Mouse (Mus musculus) gastrocnemius, postnatal 14 days (tissue): ENCODE results near the gene Gsdma. TPM values are rescaled to one million over a fixed set of nuclear protein-coding genes. Genes with fewer than 3 reads are reported as not detected.
"Not testable (repeated sequence)": the region's sequence is repeated elsewhere in the genome, so short reads cannot be mapped to it uniquely, and the experiment has no call there.

Source experiments
- DNase-seq: peaks from one replicate; pipeline ENCODE4 v3.0.0; 2021; ENCODE audit warnings: mixed read lengths
- intact Hi-C: fragments of 180-260 bp; cut with DNase I; formaldehyde crosslinking; loops from one replicate; pipeline ENCODE4 v1.15.1; 2025; ENCODE audit warnings: low total_unique reads
- total RNA-seq, 2 experiments: library from RNA; stranded (reverse); gene quantifications; 2 replicates each; pipeline ENCODE4 v1.2.3; 2021

Gsdma gene
- total RNA-seq, 2 experiments from 2014 or later = 0.11 TPM; not detected in 1

GRCm38 (mm10) chr11:98705021-98705420 is 40.9 kb downstream of the Gsdma start:
- DNase-seq = no peak
- intact Hi-C loops = loop anchor here (10.0 kb wide), 1 partner anchor 200 kb away; the partner anchor contains the start of gene Cdc6

DNA sequence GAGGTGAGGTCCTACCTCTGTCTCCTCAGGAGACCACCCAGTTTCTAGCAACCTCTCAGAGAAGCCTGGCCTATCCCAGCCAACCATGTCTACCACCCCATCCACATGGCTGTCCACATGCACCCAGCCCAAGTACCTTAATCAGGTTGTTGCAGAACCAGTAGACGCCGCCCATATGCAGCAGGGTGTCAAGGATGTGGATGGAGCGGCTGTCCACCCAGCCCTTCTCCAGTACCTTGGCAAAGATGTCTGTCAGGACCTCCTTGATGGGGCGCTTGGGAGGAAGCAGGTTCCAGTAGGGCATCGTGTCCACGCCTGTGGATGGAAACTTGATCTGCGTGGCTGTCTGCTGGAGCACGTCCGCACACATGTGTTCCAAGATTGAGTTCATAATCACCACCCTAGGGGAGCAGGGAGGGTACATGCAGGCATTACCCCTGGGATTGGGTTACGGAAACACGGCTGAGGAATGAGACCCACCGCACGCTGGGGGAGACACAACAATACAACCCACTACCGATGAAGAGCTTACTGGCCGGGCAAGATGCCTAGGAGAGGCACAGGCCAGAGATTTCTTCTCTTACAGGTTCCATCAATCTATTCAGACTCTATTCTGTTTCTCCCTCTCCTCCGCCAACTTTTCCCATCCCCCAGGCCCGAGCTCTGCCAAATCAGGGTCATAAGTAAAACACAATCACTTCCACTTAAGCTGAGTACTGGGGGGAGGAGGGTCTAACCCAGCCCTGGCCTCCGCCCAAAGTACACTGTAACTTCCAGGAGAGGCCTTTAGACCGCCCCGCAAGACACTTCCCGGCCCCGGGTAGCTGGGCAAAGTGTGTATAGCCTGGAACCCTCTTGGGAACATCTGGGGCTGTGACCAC is 43.5 kb downstream of the Gsdma start:
- DNase-seq = peak; percentile 63
- intact Hi-C loops = loop anchor here (10.0 kb wide), 1 partner anchor 197 kb away; the partner anchor contains the start of gene Cdc6

- intact Hi-C loops = loop anchor here (10.0 kb wide), 1 partner anchor 196 kb away; the partner anchor contains the start of gene Cdc6
- no peak for DNase-seq
These were observed 44.3 kb downstream of the Gsdma start for GRCm38 (mm10) chr11:98708282-98708956.

DNA sequence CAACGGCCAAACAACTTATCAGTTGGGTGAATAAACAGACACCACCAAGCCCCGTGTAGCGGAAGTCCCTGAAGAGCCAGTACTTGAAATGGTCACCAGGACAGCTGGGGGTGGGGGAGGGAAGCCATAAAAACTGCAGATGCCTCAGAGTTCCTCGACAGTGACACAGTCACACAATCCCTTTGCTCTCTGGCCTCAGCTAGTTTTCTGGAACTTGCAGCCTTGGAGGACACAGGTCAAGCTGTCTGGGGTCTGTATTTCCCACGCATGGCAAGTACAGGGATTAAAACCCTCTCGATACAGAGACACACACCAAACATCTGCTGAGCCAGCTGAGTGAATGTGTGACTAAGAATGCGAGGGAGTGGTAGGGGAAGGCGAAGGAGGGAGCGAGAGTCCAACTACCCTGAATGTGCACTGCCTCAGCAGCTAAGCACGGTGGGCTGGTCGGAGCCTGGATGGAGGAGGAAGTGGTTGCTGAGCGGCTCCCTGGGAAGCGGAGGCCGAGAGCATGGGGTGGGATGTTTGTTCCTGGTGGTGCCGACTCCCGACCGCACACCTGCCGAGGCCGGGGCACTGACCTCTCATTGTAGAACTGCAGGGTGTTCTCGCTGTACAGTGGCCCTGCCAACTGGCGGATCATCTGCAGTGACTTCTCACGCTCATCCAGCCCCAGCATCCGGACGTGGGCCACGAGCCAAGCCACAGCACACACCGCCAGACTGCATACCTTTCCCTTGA is 45.0 kb downstream of the Gsdma start:
- DNase-seq = peak; percentile 42
- intact Hi-C loops = loop anchor here (10.0 kb wide), 1 partner anchor 196 kb away; the partner anchor contains the start of gene Cdc6

DNA sequence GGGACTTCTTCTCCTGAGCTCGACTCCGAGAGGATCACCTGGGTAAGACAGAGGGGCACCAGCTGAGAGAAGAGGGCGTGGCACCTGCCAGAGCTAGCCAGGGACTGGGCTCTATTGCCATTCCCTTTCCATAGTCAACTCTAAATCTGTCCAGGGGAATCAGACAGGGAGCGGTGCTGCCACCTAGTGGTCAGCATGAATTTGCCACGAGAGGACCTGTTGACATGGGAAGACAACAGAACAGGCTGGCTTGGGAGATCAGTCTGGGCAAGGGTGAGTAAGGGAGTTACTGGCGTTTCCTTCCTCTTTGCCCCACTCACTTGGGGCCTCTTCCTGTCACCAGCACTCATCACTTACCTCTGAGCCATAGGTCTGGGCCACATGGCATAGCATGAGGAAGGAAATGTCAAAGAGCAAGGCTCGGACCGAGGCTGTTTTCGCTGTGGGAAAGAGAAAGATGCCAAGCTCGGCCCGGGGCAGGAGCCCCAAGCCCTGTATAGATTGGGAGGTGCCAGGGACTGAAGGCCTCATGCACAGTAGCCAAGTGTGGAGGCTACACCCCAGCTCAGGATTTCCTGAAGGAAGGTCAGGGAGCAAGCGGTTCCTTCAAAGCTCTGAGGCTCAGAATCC is 46.4 kb downstream of the Gsdma start:
- intact Hi-C loops = no loop called here
- DNase-seq = peak; percentile 82

DNA sequence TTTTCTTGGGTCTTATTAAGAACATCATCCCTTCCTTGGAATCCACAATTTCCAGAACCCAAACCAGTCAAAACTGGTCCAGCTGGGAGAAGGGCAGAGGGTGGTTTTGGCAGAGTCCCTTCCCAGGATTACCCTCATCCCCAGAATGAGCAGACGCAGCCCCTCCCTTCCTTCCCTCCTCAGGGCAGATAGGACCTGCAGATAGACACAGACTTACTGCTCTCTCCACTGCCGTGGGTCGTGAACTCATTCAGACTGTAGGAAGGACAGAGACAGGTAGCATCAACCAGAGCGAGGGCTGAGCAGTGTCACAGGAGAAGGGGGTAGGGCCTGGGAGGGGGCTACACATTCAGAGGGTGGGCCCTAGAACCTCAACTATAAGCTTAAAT is 46.9 kb downstream of the Gsdma start:
- intact Hi-C loops = no loop called here
- DNase-seq = no peak

- DNase-seq, intact Hi-C loops: not testable (repeated sequence)
These were observed 47.9 kb downstream of the Gsdma start for GRCm38 (mm10) chr11:98712009-98712408.

- intact Hi-C loops = no loop called here
- DNase-seq = no peak
These were observed 49.6 kb downstream of the Gsdma start for GRCm38 (mm10) chr11:98713703-98714102.

- DNase-seq = no peak
- intact Hi-C loops = no loop called here
These were observed 51.8 kb downstream of the Gsdma start for GRCm38 (mm10) chr11:98715946-98716345.

DNA sequence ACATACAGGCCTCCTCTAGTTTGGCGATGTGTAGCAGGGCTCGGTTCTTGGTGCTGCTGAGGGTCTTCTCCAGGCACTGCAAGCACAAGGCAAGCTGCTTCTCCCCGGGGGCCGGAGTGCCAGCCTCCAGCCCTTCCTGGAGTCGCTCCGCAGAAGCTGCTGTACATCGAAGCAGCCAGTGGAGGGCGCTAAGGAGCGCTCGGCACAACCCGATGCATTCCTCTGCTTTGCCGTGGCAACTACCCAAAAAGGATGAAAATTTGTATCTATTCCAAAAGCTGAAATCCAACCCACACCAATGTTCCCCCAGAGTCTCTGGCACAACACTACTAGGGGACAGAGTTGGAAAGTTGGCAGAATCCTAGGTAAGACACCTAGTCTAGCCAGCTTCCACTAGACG is 53.8 kb downstream of the Gsdma start:
- peak; percentile 83 for DNase-seq
- intact Hi-C loops = no loop called here

DNA sequence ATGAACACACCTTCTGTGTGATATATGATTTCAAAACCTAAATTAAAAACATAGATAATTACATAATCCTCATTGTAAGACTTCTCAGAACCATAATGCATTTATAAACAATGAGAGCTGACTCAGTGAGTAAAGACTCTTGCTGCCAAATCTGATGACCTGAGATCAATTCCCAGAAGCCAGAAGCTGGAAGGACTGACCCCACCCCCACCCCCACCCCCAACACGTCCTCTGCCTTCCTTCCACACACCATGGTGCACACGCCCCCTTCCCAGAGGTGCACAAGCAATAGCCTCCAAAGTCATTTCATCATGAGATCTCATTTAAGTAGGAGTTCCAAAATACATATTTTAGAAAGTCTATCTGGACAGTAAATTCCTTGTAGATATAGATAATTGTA is 56.6 kb downstream of the Gsdma start:
- DNase-seq = no peak
- intact Hi-C loops = no loop called here

GRCm38 (mm10) chr11:98721458-98722226 is 57.5 kb downstream of the Gsdma start:
- intact Hi-C loops = no loop called here
- DNase-seq = peak; percentile 83

GRCm38 (mm10) chr11:98723098-98723497 is 58.9 kb downstream of the Gsdma start:
- DNase-seq = no peak
- intact Hi-C loops = no loop called here

GRCm38 (mm10) chr11:98725926-98726506 is 61.9 kb downstream of the Gsdma start:
- DNase-seq = no peak
- intact Hi-C loops = no loop called here
